Mouse (Mus musculus) E14TG2a.4 (cell line): ENCODE measurements around the gene Akt1.

Source experiments
- CTCF ChIP-seq: conservative IDR thresholded peaks from 2 replicates; pipeline ENCODE4 v1.5.1; 2014; ENCODE audit warnings: low read length
- NANOG ChIP-seq: IDR thresholded peaks from 2 replicates; pipeline ENCODE4 v1.6.1; 2014; ENCODE audit warnings: borderline replicate concordance, low read length, mixed read lengths
- POU5F1 ChIP-seq: IDR thresholded peaks from 2 replicates; pipeline ENCODE4 v1.6.1; 2014; ENCODE audit warnings: low read length, borderline replicate concordance

DNA sequence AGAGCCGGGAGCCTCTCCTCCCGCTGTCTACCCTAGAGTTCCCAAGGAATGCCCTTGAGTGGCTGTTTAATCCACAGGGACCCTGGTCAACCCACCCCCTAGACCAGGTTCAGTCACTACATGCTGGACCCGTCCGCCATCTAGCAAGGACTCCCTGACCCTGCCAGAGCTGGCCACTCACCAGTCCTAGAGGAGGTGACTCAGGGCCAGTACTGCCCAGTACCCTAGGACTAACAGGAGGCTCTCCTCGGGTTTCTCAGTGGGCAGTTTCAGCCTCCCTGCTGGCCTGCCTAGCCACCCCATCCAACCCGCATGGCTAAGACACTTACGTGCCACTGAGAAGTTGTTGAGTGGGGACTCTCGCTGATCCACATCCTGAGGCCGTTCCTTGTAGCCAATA lies 12.8 kb downstream of the Akt1 start:
- TF ChIP-seq CTCF (no peak), NANOG (no peak), POU5F1 (no peak)
